Mouse (Mus musculus) left cerebral cortex, postnatal 25 days (tissue): ENCODE data around the gene Cnot6. TPM values are rescaled to one million over a fixed set of nuclear protein-coding genes. Genes with fewer than 3 reads are reported as not detected.

Experiments used
- DNase-seq, 2 experiments: peaks; one replicate each; pipeline ENCODE4 v3.0.0; 2022; ENCODE audit warnings: low spot score in 2 of 2, mixed read lengths in 1 of 2
- intact Hi-C: fragments of 180-260 bp; cut with DNase I; formaldehyde crosslinking; loops from one replicate; pipeline ENCODE4 v1.15.1; 2025
- total RNA-seq, 2 experiments: library from RNA; stranded (reverse); gene quantifications; 2 replicates each; pipeline ENCODE4 v1.2.3; 2021

The Cnot6 gene
- total RNA-seq, 2 experiments from 2014 or later: 44.7 to 51.6 TPM

DNA sequence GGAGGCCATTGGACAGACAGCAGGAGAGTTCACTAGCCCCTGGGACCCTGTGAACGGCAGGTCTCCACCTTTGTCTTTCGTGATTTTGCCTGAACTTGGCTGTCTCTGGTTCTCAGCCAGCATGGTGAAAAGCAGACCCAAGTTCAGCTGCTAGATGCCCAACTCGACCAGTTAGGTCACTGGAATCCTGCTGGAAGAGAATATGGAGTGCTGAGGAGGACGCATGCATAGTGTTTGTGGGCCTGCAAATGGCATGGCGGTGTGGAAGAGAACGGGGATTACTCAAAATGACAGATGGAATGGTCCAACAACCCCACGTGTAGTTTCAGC is 53.1 kb downstream of the Cnot6 start:
- no peak for DNase-seq
- intact Hi-C loops: no loop called here

DNA sequence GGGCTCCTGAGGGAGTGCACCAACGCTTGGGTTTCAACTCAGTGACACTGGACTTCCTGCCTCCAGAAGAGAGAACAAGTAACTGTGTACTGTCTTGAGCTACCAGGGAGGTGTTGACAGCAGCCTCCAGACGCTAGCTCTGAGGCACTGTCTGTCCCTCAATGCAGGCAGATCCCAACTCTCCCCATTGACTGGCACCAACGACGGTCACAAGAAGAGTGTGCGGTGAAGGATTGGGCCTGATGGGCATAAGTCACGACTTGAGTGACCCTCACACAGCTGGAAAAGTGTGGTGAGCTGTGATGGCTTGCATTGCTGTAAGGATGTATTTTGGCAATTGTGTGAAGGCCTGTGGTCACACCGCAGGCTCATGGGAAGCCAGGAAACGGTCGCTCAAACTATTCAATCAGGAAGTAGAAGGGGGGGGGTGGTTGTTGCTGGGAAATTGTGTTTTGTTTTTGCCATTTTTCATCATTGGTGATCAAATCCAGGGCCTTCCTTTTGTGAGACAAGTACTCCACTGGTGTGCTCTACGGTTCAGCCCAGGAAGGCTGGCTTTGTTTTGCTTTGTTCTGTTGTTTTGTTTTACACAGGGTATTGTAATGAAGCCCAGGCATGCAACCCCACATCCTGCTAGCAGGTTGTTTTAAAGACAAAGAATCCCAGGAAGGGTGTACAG is 53.6 kb downstream of the Cnot6 start:
- intact Hi-C loops: no loop called here
- no peak for DNase-seq

DNA sequence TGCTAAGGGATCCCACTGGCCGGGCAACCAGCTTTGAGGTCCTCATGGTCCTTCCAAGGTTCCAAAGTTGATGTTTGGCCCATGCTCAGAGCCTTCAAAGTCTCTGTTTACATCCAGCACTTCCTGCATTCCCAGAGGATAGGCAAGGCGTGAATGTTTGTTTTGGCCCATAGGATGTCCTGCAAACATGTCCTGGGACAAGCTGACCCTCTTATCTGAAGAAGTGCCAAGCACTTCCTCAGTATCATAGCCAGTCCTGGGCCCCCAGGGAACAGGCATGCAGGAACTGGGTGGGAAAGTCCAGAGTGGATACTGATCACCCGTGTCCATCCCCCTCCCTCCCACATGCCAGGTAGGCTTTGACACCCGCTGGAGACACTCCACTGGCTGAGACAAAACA is 54.5 kb downstream of the Cnot6 start:
- DNase-seq: no peak
- intact Hi-C loops: no loop called here

DNA sequence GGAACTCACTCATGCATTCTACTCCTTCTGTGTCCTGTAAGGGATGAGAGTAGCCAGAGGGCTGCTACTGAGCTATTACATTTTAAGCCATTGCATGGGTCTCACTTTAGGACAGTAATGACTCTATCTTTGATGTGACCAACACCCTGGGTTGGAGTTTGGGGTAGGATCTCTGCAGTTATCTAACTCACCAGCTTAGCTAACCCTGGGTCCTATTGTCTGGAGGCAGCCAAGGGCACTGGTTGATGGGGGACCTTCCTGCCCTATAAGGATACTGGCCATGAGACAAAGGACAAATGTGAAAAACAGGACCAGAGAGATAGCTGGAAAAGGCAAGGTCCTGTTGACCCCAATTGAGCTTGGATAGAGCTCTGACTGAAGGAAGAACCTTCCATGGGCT is 57.0 kb downstream of the Cnot6 start:
- no peak for DNase-seq
- intact Hi-C loops: no loop called here

DNA sequence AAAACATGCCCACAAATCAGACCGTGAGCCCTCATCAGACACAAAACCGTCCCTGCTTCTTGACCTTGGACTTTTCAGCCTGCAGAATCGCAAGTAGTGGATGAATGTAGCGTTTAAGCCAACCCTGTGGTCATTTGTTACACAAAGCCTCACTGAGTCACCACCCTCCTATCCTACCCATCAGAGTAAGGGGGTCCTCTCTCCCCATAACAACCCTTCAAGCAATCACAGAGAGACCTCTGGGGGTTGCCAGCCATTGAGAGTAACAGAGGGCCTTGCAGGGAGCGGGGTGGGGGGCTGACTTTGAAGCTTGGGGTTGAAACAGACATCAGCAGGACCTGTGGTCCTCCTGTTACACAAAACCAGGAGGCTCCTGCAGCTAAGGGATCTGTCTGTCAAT is 57.9 kb downstream of the Cnot6 start:
- no peak for DNase-seq
- intact Hi-C loops: loop anchor here (5.0 kb wide), 2 partner anchors 213 to 303 kb away; no protein-coding TSS in a partner anchor

DNA sequence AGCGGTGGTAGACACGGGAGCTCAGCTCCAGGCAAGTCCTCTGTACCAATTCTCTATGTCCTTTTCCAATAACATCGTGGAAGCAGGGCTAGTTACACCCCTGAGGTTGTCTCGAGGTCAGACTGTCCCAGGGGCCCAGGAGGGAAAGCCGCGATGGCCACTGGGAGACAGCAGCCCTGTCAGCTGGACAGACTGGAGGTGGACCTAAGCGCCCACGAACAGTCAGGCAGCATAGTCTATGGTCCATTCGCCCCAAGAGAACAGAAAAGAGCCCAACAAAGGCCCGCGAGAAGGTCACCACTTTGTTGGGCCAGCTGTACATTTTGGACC is 59.5 kb downstream of the Cnot6 start:
- intact Hi-C loops: loop anchor here (5.0 kb wide), 2 partner anchors 214 to 304 kb away; no protein-coding TSS in a partner anchor
- DNase-seq: no peak

DNA sequence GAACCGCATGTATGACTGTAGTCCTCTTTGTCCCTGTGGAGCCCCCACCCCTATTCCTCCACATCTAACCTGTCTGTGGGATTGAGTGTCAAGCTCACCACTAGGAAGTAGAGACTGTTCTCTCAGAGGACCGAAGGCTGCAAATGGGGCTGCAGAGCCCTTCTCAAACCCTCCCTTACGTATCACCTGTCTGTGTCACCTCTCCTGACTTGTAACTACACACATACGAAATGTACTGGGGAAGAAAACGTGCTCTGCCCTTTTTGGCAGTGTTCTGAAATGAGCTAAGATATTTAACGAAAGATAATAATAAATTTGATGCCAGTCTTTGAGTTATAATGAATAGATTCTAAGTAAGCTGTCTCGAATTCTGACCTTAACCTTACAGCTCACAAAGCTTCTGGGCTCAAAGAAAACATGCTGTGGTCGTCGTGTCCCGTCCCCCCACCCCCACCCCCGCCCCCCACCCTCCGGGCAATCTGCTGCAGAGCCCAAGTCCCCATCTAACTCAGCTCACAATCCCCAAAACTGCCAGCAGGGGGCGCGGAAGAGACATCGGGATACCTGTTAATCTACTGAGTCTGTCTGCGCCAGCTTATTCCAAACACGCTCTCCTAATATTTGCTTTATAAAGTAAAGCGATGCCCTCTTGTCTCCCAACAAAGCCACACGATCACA is 60.0 kb downstream of the Cnot6 start:
- DNase-seq: peak; percentile 88 to 89
- intact Hi-C loops: loop anchor here (5.0 kb wide), 2 partner anchors 215 to 305 kb away; no protein-coding TSS in a partner anchor

DNA sequence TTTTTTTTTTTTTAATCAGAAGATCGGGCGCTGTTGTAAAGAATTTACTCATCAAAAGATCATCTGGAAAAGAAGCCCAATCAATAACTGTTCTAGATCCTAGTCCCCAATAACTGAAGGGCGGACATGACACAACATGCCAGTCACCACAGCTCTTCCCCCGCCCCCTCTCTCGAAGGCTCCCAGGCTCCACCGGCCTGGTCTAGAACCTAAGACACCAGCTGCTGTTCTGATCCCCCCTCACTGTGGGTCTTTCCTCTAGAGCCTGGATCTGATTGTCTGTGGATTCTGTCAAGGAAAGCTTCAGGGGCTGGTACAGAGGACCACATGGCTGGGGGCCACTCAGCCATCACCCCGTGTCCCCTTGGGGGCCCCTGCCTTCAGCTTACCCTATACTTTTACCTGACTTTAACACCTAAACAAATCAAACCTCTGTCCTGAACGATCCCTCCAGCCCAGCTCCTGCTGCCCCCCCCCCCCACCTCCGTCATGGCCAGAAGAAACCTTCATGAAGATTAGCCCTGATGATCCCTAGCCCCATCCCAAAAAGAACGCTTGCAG is 60.7 kb downstream of the Cnot6 start:
- intact Hi-C loops: loop anchor here (5.0 kb wide), 2 partner anchors 215 to 305 kb away; no protein-coding TSS in a partner anchor
- DNase-seq: no peak

DNA sequence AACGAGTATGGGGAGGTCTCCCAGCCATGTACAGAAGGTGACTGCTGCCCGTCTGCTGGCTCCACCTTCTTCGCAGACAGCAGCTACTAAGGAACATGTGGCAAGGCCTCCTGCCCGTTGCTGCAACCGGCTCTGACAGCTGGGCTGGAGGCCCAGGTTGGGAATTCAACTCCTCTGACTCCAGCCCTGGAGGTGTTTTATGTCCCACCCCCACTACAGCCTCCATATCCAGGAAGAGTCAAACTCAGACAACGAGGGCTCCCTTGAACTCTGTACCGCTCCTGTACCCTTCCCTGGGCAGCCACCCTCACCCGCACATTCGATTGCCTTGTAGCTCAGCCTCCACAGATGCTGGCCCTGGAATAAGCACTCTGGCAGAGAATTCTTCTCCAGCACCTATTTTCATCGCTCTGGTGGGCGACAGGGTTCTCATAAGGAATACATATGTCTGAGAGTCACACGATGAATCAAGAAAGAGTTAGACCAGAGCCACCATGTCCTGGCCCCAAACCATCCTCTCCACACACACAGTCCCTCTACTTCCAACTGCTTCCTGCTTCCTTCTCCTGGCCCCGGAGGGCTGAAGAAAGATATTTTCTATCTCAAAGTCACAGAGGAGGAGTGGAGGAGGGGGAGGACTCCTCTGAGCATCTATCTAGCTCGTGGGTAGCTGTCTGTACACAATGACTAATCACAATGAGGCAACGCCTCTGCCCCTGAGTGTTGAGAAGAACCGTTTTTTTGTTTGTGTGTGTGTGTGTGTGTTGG is 61.3 kb downstream of the Cnot6 start:
- intact Hi-C loops: loop anchor here (5.0 kb wide), 2 partner anchors 216 to 306 kb away; no protein-coding TSS in a partner anchor
- peak; percentile 51 to 82 for DNase-seq

DNA sequence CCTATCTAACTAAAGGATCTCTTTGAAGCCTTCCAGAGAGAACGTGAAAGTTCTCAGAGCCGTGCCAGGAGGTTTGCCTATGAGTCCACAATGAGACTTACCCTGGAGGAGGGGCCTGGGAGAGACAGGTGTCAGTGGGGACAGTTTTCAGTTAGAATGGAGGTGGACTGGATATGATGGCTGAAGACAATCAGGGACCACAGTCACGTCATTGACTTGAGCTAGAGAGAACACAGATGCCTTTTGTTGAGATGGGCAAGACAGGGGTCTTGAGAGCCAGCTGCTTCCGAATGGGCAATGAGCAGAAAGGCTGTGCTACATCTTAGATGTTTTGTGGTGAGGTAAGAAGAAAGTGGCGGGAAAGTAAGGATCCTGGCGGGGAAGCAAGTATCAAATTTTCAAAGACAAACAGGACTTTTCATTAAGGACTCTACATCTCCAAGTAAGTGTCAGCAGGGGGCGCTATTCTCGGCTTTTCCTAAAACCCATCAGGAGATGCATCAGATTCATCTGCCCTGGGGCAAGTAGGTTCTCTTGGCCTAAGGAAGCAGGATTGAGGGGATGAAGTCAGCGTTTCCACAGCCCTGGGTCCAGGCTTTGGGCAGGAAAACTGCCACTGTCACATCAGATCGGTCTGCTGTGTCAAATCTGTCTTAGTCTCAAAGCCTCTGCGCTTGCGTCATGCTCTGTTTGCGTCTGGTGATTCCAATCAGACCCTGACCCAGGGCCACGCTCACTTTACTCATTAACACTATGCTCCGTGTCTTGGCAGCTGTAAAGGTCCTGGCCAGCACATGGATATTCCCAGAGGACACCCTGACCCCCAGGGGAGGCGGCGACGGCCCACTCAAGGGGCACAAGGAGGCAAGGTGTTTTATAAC is 62.2 kb downstream of the Cnot6 start:
- intact Hi-C loops: loop anchor here (5.0 kb wide), 2 partner anchors 217 to 307 kb away; no protein-coding TSS in a partner anchor
- no peak for DNase-seq

DNA sequence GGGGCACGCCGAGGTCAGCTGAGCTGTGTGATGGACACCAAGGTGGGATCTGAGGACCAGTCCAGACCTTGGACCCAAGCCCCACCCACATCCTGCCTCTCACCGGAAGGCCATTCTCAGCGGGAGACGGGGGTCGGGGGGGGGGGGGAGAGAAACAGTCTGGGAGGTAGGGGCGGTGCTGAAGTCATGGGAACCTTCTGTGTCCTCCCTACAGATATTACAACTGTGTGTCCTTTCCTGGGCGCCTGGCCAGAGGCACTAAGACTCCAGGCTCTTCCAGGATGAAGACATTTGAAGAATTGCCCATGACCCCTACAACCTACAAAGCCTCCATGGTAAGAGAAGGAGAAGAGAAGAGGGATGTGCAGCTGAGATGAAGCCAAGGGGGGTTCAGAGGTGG is 66.8 kb downstream of the Cnot6 start:
- intact Hi-C loops: no loop called here
- DNase-seq: no peak

DNA sequence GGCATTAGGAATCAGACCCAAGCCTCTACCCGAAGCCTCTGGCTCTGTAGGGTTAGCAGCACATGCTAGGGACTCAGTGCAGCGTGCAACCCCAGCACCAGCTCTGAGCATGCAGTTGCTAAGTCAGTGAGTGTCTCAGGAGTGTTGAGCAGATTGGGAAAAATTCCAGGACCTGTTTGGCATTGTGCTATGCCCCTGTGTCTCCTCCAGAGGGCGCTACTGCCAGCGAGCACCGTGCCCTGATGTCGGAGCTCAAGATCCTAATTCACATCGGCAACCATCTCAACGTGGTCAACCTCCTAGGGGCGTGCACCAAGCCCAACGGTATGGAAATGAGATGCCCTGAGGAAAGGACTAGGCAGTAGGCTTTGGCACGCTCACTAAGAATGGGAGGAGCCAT is 76.1 kb downstream of the Cnot6 start:
- intact Hi-C loops: no loop called here
- DNase-seq: no peak

DNA sequence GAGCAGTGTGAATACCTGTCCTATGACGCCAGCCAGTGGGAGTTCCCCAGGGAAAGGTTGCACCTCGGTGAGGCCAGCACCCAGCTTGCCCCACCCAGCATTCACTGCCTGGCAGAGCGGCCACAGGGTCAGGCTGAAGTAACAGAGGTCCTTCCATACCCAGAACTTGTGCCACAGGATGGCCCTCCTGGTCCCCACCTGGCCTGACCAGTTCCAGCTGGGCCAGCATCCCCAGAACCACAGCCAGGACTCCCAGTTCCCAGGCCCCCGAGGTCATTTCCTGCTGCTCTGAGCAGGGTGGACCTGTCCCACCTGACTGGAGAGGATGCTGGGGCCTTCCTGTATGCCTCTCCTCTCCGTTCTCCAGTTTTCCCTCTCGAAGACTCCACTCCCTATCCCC is 76.9 kb downstream of the Cnot6 start:
- intact Hi-C loops: no loop called here
- DNase-seq: no peak

DNA sequence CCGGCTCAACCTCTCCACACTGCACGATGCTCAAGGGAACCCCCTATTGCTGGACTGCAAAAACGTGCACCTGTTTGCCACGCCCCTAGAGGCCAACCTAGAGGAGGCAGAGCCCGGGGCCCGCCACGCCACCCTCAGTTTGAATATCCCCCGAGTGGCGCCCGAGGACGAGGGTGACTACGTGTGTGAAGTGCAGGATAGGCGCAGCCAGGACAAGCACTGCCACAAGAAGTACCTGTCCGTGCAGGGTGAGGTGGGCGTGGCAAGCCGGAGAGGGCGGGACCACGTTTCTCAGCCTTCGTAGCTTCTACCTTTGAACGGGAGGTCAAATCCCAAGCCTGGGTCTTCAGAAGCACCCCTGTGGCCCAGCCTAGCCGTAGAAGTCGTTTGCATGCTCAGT is 78.4 kb downstream of the Cnot6 start:
- no peak for DNase-seq

DNA sequence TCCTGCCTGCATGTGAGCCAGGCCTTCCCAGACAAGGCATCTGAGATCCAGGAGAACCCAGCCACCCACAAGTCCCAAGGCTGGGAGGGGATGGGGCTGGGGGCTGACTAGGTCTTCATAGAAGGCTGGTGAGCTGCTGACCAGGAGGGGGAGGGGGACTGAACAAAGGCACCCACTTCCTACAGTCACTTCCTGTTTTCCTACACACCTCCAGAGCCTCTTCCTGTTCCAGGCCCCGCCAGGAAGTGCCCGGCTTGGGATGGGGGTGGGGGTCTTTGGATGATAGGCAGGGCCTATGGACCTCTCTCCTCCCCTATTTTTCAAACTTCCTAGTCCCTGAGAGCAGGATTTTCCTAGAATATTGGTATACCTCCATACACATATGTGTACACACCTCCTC is 80.3 kb downstream of the Cnot6 start:
- DNase-seq: no peak
- intact Hi-C loops: no loop called here

More for the DNA sequence above, 78.4 kb downstream of the Cnot6 start:
- intact Hi-C loops: no loop called here

DNA sequence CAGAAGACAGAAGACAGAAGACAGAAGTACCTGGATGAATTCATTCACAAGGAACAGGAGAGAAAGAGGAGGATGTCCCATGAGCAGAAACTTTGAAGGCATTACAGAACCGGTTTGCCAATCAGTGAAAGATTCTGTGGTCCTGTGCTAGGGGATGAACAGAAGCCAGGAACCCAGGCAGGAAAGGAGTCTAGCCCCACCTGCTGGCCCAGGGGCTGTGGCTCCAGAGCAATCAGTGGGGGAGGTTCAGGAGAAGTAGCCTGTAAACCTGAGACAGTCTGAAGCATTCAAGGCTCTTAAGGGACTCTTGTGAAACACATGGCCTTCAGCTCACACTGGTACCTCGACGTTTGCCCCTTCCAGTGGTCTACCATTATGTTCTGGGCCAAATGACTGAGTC is 81.4 kb downstream of the Cnot6 start:
- DNase-seq: no peak
- intact Hi-C loops: no loop called here

DNA sequence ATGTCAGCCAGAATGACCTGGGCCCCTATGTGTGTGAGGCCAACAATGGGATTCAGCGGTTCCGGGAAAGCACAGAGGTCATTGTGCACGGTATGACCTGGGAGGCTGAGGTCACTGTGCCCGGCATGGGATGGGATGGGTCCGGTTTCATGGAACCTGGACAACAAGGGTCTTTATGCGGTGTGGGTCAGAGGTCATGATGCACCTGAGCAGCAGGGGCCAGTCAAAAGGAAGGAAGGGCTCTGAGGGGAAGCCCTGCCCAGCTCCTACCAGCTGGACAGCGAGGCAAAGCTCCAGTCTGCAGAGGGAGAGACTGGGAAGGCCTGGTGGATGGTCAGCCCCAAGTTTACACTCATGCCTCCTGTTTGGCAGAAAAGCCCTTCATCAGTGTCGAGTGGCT is 85.8 kb downstream of the Cnot6 start:
- DNase-seq: no peak
- intact Hi-C loops: no loop called here

DNA sequence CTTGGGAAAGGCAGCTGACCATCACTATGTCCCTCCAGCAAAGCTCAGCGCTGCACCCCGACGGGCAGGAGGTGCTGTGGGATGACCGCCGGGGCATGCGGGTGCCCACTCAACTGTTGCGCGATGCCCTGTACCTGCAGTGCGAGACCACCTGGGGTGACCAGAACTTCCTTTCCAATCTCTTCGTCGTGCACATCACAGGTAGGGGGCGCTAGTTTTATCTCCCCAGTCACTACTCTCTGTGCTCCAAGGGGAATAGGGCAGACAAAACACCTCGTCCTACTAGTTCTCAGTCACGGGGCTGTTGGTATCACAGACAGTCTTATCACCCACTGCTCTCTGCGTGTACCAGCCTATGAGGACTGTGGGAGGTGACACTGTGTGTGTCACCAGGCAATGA is 86.7 kb downstream of the Cnot6 start:
- intact Hi-C loops: no loop called here

DNA sequence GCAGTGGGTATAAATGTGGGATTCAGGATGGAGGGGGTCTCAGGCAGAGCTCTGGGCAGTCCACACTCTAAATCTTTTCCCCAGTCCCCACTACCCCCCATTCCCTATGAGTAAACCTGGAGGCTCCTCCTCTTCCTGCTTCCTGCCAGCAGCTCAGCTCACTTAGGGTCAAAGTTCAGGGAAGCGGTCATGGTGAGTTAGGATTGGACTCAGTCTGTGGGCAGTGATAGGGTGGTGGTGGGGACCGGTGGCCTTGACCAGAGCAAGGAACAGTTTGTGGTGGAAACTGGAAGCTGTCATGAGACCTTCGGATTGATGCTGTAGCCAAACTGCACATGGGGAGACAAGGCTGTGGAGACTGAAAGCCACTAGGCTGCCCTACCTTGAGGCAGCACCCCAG is 88.4 kb downstream of the Cnot6 start:
- intact Hi-C loops: no loop called here
- no peak for DNase-seq

More for the DNA sequence above, 86.7 kb downstream of the Cnot6 start:
- DNase-seq: no peak
